Comparison of ENCODE assay signal across 8 mouse cellular contexts in genomic region chr3:87930078-87930795, GRCm38 (mm10). TPM values are rescaled to one million over a fixed set of nuclear protein-coding genes. Genes with fewer than 3 reads are reported as not detected.
DNase-seq lines count a peak whose midpoint lies in the region; ATAC-seq and TF ChIP-seq lines count a peak whose summit lies in the region.

Isg20l2 (plus strand) TSS chr3:87930314.
Rrnad1 (minus strand) TSS chr3:87930717.

- peaks cover 9% of the 10 kb centered on the region for H3K36me3 ChIP-seq in lung, postnatal 0 days (ENCODE audit: insufficient read depth, low read length)

- peak within 1 kb of the TSS; percentile 79 for H3K9ac ChIP-seq in lung, postnatal 0 days (replicated peaks; ENCODE audit: low read depth)

- TF ChIP-seq EP300 in lung, postnatal 0 days (IDR thresholded peaks at IDR 0.05), result no peak

- 2% methylated on average over 56 of the region's 78 CpGs for WGBS in lung, postnatal 0 days

- peak within 1 kb of the TSS; percentile 94 for H3K4me3 ChIP-seq in lung, postnatal 0 days (ENCODE audit: low read depth, low read length)

- ATAC-seq in hematopoietic stem cell, adult 5-6 weeks (replicated peaks in 1 of 2; ENCODE audit: insufficient read depth in 1 of 2, low FRiP score in 2 of 2, low TSS enrichment in 1 of 2, low read depth in 1 of 2, poor library complexity in 2 of 2, severe bottlenecking in 2 of 2), result peak; percentile 89 to 95
- peak; percentile 99 for ATAC-seq in lung, postnatal 0 days

- no peaks in the 10 kb centered on the region for H3K9me3 ChIP-seq in lung, postnatal 0 days (ENCODE audit: low read length)

- peaks cover 6% of the 10 kb centered on the region for H3K4me1 ChIP-seq in lung, postnatal 0 days (ENCODE audit: insufficient read depth, low read depth, low read length)

- H3K27ac ChIP-seq in lung, postnatal 0 days (ENCODE audit: low read length), result peak within 1 kb of the TSS; percentile 92

- no peaks in the 10 kb centered on the region for H3K27me3 ChIP-seq in lung, postnatal 0 days (replicated peaks; ENCODE audit: insufficient read depth, low read length)

- peak within 1 kb of the TSS; percentile 59 for H3K4me2 ChIP-seq in lung, postnatal 0 days (replicated peaks; ENCODE audit: low read depth, low read length)

- peak; percentile 86 for TF ChIP-seq CTCF in lung, postnatal 0 days (IDR thresholded peaks at IDR 0.05)

- peak; percentile 98 for DNase-seq in MEL-GATA-1-ER (ENCODE audit: extremely low read depth, low read depth)
- peak; percentile 96 for DNase-seq in cerebellum, adult 8-10 months
- peak; percentile 97 for DNase-seq in forelimb bud, embryonic 11.5 days (ENCODE audit: low read depth, low spot score)
- peak; percentile 97 for DNase-seq in layer of hippocampus, adult 9-11 months
- DNase-seq in lung, postnatal 0 days (ENCODE audit: low spot score), result peak; percentile 98
- DNase-seq in ovary, postnatal 14 days (ENCODE audit: low spot score), result peak; percentile 97
- DNase-seq in thymus, postnatal 14 days, result peak; percentile 97

RNA-seq across cellular contexts. Expression of gene Isg20l2, which starts in this region (rescaled TPM):
- 52.1 and 61.4 TPM in 2 replicates for total RNA-seq in hematopoietic stem cell, adult 5-6 weeks (2017)
- 22.5 and 24.9 TPM in 2 replicates for polyA plus RNA-seq in lung, postnatal 0 days (2015; fragmentation: Nextera tagmentation; extraction: Ambion mirVana)

RNA-seq across cellular contexts. Expression of gene Rrnad1, which starts in this region (rescaled TPM):
- 15.7 and 15.9 TPM in 2 replicates for total RNA-seq in hematopoietic stem cell, adult 5-6 weeks (2017)
- 10.8 and 11.2 TPM in 2 replicates for polyA plus RNA-seq in lung, postnatal 0 days (2015; fragmentation: Nextera tagmentation; extraction: Ambion mirVana)

Comparison
In these comparisons a context has a peak if more than half of its experiments do, and no peak if none do; other contexts are left out.
1. Peak in every context shown above with its lines: DNase-seq, ATAC-seq, H3K4me3 ChIP-seq and H3K27ac ChIP-seq.